Mouse (Mus musculus) NIH3T3 (cell line): ENCODE measurements around the gene Rel.
A peak's percentile ranks its signal among the peaks of the same experiment; 100 is the strongest.
"Not testable (repeated sequence)": the region's sequence is repeated elsewhere in the genome, so short reads cannot be mapped to it uniquely, and the experiment has no call there.

Source experiments
- DNase-seq: peaks from one replicate; pipeline ENCODE4 v3.0.0-alpha.2; 2012; ENCODE audit warnings: low read depth

Rel gene

GRCm38 (mm10) chr11:23770760-23771506, at the start of gene Rel:
Gene Rel (minus strand): TSS chr11:23770970.
- peak; percentile 97 for DNase-seq

DNA sequence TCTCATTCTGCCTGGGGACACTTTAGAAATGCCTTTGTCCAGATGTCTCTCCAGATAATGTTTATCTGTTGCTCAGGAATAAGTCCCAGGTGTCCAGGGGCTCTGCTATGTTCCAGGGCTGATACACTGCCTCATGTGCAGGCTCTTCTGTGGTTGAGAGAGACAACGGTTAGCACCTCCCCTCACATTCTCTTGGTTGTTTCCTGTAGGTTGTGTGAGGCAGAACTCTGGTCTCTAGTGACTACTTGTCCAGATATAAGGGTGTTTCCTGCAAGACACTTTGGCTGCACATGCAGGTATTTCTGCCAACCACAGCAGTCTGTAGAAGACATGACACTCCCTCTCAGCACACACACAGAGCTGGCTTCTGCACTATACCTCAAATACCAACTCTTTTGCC, 48.0 kb upstream of the Rel start:
- DNase-seq: no peak

GRCm38 (mm10) chr11:23810741-23811140, 40.0 kb upstream of the Rel start:
- no peak for DNase-seq

DNA sequence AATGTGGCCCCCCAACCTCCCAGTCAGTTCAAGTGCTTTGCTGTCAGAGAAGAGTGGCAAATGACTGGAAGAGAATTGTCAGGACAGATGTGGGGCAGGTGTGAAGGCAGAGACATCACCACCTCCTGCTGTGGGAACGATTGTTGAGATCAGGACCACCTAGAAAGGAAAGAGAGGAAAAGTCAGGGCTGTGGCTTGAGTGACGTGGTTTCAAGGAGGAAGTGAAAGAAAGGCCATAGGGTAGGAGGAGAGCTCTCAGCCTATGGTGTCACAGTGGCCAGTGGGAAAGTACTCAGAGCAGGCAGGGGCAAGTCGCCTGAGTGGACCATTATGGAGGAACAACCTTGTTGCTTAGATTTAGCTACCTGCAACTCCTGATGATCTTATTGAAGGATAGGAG, 34.9 kb upstream of the Rel start:
- DNase-seq: no peak

GRCm38 (mm10) chr11:23803136-23803535, 32.4 kb upstream of the Rel start:
- DNase-seq: no peak

GRCm38 (mm10) chr11:23802256-23802655, 31.5 kb upstream of the Rel start:
- no peak for DNase-seq

- no peak for DNase-seq
These were observed 31.1 kb upstream of the Rel start for GRCm38 (mm10) chr11:23801851-23802250.

DNA sequence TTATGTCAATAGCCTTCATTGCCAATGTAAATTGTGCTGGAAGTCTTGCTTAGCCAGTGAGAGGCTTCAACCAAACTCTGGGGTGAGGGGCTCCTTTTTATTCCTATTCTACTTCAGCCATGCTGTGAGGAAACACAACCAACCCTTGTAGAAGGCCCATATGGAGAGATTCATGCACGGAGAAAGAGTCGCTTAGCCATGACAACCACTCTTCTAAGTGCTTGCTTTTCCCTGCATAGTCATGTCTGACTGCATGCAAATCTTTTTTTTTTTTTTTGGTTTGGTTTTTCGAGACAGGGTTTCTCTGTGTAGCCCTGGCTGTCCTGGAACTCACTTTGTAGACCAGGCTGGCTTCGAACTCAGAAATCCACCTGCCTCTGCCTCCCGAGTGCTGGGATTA, 12.9 kb upstream of the Rel start:
- not testable (repeated sequence) for DNase-seq

DNA sequence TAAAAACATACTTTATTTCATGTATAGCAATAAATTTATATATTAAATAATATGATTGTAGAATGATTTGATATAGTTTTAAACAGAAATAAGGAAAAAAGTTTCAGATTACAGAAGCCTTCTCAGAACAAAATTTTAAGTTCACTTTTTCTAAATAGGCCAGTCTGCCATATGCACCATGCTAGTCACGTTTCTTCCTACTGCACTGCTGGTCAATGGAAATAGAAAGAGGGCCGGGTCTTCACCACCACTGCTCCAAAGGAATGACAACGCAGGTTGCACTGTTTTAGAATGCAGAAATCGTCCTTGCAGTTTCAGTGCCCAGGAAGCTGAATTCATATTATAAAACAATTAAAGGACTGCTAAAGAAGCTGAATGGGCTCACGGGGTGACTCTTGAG, 12.3 kb upstream of the Rel start:
- no peak for DNase-seq

DNA sequence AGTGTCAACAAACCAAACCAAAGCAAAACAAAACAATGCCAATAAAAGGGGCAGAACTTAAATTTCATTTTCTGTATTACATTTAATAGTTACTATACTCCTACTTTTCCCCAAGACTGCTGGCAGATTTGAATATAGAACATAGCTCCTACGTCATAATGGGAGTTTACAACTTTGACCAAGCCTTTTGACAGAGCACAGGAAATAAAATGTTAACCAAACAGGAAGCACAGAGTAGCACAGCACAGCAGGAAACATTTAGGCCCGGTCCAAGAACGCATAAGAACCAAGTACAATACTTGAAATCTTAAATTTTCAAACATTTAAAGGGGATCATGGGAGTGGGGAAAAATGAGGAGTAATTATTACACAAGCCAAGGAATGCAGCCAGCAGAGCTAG, 11.3 kb upstream of the Rel start:
- DNase-seq: no peak

- DNase-seq: no peak
These were observed 8.0 kb upstream of the Rel start for GRCm38 (mm10) chr11:23778787-23779201.

- DNase-seq: no peak
These were observed 1.7 kb upstream of the Rel start for GRCm38 (mm10) chr11:23772471-23772870.

DNA sequence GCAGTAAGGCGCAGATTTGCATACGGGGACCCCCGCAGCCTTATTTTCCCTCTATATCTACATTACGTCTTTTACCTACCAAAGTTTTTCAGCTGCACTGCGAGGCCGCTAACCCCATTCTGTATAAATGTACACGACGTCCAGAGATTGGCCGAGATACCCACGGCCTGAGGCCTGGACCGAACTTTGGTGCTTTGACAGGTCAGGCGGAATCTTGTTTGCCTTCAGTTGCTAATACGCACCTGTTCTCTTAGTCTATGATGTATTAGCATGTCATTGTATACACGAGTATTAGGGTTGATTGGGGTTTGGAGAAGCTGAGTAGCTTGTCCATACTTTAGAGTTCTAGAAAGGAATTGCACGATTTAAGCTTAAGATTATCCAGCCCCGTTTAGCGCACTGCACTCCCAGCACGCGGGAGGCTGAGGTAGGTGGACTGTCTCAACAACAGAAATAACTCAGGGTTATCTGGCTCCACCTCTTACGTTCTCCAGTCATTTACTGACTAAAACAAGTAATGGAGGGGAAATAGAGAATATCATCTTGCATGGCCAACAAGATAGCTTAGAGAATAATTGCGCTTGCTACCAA, 832 bp upstream of the Rel start:
- peak; percentile 24 for DNase-seq

GRCm38 (mm10) chr11:23770510-23770759, 335 bp downstream of the Rel start:
- DNase-seq: no peak

DNA sequence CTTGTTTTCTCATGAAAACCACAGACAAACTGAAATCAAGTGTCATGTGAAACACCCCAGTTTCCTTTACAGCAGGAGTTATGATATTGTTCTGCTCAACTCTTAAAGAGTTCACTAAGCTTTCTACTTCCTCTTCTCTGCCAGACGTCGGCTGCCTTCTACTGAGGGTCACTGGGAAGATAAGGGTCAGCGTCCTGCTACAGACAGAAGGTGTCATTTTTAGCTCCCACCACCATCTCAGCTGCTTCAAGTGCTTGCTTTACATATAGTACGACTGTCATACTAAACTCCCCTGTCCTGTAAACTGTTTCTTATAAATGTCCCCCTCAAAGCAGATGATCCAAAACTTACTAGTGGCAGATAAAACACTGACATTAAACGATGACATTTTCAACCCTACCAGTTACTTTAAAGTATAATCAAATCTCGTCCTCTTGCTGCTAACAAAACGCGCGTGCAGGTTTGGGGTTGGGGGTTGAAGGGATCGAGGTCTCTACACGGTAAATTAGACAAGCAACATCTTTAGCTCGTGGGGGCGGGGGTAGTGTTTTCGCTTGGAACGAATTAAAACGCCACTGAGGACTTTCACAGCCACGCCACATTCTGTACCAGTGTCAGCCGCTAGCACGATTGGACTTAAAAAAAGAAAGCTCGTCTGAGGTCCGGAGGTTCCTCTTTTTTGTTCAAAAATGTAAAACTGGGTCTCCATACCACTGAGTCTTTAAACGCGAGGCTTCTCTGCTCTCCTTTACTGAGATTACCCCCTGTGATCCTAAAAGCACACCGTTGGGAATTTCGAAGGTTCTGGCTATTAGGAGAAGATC, 872 bp downstream of the Rel start:
- no peak for DNase-seq

- no peak for DNase-seq
These were observed 1.7 kb downstream of the Rel start for GRCm38 (mm10) chr11:23769033-23769432.

DNA sequence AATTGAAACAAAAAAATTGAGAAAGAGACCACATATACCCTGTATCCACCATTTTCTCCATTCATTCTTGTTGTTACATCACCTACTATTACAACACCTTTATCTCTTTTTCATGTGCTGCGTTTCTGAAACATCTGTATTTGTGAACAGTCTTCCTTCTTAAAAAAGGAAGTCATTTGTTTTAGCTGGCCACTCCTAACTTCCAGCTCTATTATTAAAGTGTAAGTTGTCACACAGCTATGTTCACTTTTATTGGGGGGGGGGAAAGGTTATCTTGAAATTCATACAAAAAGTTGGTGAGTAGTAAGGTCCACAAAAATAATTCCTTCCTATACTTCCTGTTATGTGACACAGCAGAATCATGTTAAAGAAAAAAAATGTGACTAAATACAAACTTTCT, 2.8 kb downstream of the Rel start:
- no peak for DNase-seq

- DNase-seq: not testable (repeated sequence)
These were observed 3.4 kb downstream of the Rel start for GRCm38 (mm10) chr11:23767369-23767768.

DNA sequence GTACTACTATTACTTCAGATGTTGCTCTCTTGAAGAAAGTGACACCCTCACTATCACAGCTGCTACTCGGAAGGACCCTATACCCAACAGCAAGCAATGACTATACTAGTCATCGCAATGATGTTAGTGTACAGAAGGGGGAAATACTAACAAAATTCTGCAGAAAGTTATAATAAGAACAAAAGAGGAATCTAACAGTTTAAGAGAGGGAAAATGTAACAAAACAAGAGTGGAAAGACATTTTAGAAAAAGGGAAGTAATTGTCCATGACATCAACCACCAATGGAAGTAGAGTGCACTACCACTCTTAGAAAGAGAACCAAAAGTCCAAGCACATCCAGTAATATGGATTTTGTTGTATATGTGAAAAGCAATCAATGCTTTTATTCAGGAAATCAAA, 8.1 kb downstream of the Rel start:
- DNase-seq: no peak

DNA sequence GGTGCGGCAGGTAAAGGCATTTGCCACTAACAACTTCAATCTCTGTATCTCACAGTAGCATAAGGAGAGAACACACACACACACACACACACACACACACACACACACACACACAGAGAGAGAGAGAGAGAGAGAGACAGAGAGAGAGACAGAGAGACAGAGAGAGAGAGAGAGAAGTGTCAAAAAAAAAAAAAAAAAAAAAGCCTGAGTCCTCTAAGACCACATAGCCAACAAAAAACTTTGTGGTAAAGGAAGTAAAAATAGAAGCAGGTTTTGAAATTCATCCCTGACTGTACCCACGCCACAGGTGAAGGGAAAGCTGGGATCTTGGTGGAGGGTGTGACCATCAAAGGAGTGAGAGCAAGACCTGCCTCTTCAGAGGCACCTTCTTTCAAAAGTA, 12.6 kb downstream of the Rel start:
- DNase-seq: no peak

DNA sequence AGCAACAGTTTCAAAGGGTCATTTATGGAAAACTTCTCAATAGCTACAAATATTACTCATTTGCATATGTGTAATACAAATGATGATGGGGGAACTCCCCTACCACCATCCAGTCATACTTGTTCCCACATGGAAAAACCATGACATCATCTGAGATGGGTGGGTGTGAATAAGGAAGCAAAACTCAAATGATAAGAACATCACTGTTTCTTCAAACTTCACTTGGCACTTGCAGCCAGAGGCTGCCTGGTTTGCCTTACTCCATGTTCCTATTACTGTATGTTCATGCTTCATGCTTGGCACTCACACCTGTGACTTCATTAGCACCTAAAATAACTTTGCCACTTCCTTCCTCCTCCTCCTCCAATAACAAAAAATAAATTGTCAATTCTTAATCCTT, 16.4 kb downstream of the Rel start:
- peak; percentile 11 for DNase-seq

DNA sequence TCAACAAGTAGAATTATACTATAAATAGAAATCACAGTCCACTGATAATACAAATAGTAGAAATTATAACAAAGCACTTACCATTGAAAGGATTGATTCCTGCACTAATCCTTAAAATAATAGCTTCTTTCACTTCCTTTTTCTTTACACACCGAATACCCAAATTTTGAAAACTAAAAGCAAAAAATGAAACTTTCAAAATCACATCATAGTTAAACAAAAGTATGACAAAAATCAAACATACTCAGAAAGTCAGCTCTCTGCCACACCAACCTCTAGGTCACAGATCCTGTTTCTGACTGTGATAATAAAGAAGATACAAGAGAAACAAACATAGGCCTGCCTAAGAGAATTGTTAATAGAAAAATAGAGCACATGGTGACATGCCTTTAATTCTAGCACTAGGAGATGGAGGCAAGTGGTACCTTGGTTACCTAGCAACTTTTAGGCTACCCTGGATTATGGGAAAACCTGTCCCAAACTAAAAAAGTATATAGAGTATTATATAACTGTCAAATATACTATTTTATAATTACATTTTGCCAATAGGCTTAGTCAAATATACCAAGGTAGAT, 17.5 kb downstream of the Rel start:
- no peak for DNase-seq

GRCm38 (mm10) chr11:23746102-23746501, 24.7 kb downstream of the Rel start:
- DNase-seq: peak; percentile 77
